Mouse (Mus musculus): ENCODE data around the gene Tmem252.

- TF ChIP-seq CTCF (conservative IDR thresholded peaks at IDR 0.05; ENCODE audit: low read length) (no peak), NANOG (IDR thresholded peaks at IDR 0.05; ENCODE audit: borderline replicate concordance, low read length) (no peak), POU5F1 (IDR thresholded peaks at IDR 0.05; ENCODE audit: borderline replicate concordance, low read length) (no peak)
Observed at GRCm38 (mm10) chr19:24707071-24707906, 33.5 kb downstream of the Tmem252 start.
